Mouse (Mus musculus) small intestine, adult 2 months (tissue): ENCODE measurements around the gene Sema7a.
A peak's percentile ranks its signal among the peaks of the same experiment; 100 is the strongest.

Experiments
- CTCF ChIP-seq: fragments of 200-500 bp; IDR thresholded peaks from 2 replicates; pipeline ENCODE4 v1.5.1; 2012; ENCODE audit warnings: low read depth, mild to moderate bottlenecking, control low read depth, inconsistent platforms, low read length, moderate library complexity, mixed read lengths; ENCODE audit not compliant: insufficient replicate concordance, insufficient read length; ENCODE audit errors: extremely low read depth
- POLR2A ChIP-seq: fragments of 200-500 bp; IDR thresholded peaks from 2 replicates; pipeline ENCODE4 v1.6.1; 2012; ENCODE audit warnings: low read depth, mild to moderate bottlenecking, control low read depth, inconsistent platforms, low read length, moderate library complexity

- TF ChIP-seq POLR2A, result peak; percentile 4; the same call in 1 of the 2 replicates
- TF ChIP-seq CTCF, result no peak
Measured at GRCm38 (mm10) chr9:57943067-57943466, 3.2 kb downstream of the Sema7a start.
